Mouse (Mus musculus) heart, postnatal 0 days (tissue): Measurements from ENCODE around the gene Map3k20.

Experiments used
- CTCF ChIP-seq: IDR thresholded peaks from 2 replicates; pipeline ENCODE4 v1.5.1; 2016; ENCODE audit warnings: antibody characterized with exemption, control low read depth, low read depth
- EP300 ChIP-seq: IDR thresholded peaks from 2 replicates; pipeline ENCODE4 v1.6.1; 2016; ENCODE audit warnings: antibody characterized with exemption, low read depth

- TF ChIP-seq EP300 (no peak), CTCF (no peak)
These were observed 22.5 kb upstream of the Map3k20 start for GRCm38 (mm10) chr2:72262814-72263480.
